Mouse (Mus musculus): ENCODE results near the gene Gm10912. TPM values are rescaled to one million over a fixed set of nuclear protein-coding genes. Genes with fewer than 3 reads are reported as not detected.

Gene Gm10912
- total RNA-seq, 2 experiments from 2014 or later = 0.16 to 0.17 TPM

- no peak for DNase-seq (ENCODE audit: low spot score in 2 of 2)
Observed at GRCm38 (mm10) chr2:104114898-104115297, 49.3 kb downstream of the Gm10912 start.

Other genes with a start within 250 kb of the Gm10912 start
- gene Lmo2, start 107.8 kb upstream of the Gm10912 start, total RNA-seq (2021) = 10 to 100 TPM; 21.2 to 23.2 TPM
- 10 to 100 TPM; 41.4 to 47.0 TPM for gene Fbxo3, start 38.1 kb upstream of the Gm10912 start, total RNA-seq (2021)
- not detected for gene 4931422A03Rik, start 37.5 kb upstream of the Gm10912 start, total RNA-seq (2021)
- gene Gm10799, start 2.7 kb downstream of the Gm10912 start, total RNA-seq (2021) = not detected
- 1 to 10 TPM; 1.4 to 2.9 TPM for gene Cd59b, start 4.0 kb downstream of the Gm10912 start, total RNA-seq (2021)
- gene Cd59a, start 30.0 kb downstream of the Gm10912 start, total RNA-seq (2021) = 10 to 100 TPM; 13.3 to 18.3 TPM
- 1 to 10 TPM; 1.3 to 2.6 TPM for gene A930018P22Rik, start 56.9 kb downstream of the Gm10912 start, total RNA-seq (2021)